Mouse (Mus musculus) kidney, embryonic 16.5 days (tissue): ENCODE measurements around the gene Rpap2. TPM values are rescaled to one million over a fixed set of nuclear protein-coding genes. Genes with fewer than 3 reads are reported as not detected.

Experiments
- ATAC-seq: fragments of 200-750 bp; cut with Nextera tagmentation; 2 replicates; pipeline ENCODE4 v1.8.0; 2017; ENCODE audit warnings: moderate TSS enrichment; ENCODE audit not compliant: low FRiP score, low TSS enrichment
- H3K27ac ChIP-seq: fragments of 300-500 bp; sonication (generic); 2 replicates; pipeline ENCODE4 v1.5.1; 2014; ENCODE audit warnings: low read length
- H3K27me3 ChIP-seq: fragments of 300-500 bp; sonication (generic); 2 replicates; pipeline ENCODE4 v1.6.1; 2014; ENCODE audit warnings: low read length, control low read depth, mixed read lengths; ENCODE audit not compliant: insufficient read depth
- H3K36me3 ChIP-seq: fragments of 300-500 bp; sonication (generic); 2 replicates; pipeline ENCODE4 v1.6.1; 2014; ENCODE audit warnings: low read length, control low read depth, mixed read lengths; ENCODE audit not compliant: insufficient read depth
- H3K4me1 ChIP-seq: fragments of 300-500 bp; sonication (generic); 2 replicates; pipeline ENCODE4 v1.6.1; 2014; ENCODE audit warnings: low read length, control low read depth, mixed read lengths; ENCODE audit not compliant: insufficient read depth
- H3K4me2 ChIP-seq: fragments of 300-500 bp; sonication (generic); replicated peaks from 2 replicates; pipeline ENCODE4 v1.6.1; 2014; ENCODE audit warnings: low read depth, low read length
- H3K4me3 ChIP-seq: fragments of 300-500 bp; sonication (generic); 2 replicates; pipeline ENCODE4 v1.5.1; 2014; ENCODE audit warnings: mild to moderate bottlenecking, low read length
- H3K9ac ChIP-seq: fragments of 300-500 bp; sonication (generic); replicated peaks from 2 replicates; pipeline ENCODE4 v1.6.1; 2014; ENCODE audit warnings: low read length
- H3K9me3 ChIP-seq: fragments of 300-500 bp; sonication (generic); 2 replicates; pipeline ENCODE4 v1.6.1; 2016; ENCODE audit warnings: low read length, control low read depth
- WGBS: fragments of 180-500 bp; shearing (Covaris S2); extraction: QIAGEN DNeasy Blood & Tissue Kit; methylation state at CpG from one replicate; pipeline ENCODE4 v1.1.7; 2014; 5-methylcytosine and 5-hydroxymethylcytosine counted together
- polyA plus RNA-seq: library from polyadenylated mRNA; unstranded; fragments of >200 nt; fragmentation: Nextera tagmentation; extraction: Ambion mirVana; gene quantifications from 2 replicates; pipeline ENCODE4 v1.2.1, GENCODE M21; 2015

The Rpap2 gene
- polyA plus RNA-seq, 1 experiment from 2014 or later, result 18.6 TPM

GRCm38 (mm10) chr5:107633651-107634050 is 36.5 kb downstream of the Rpap2 start:
- Histone ChIP-seq H3K4me1 (no peaks in the 10 kb centered on the region), H3K4me3 (no peak overlapping the region), H3K9me3 (no peaks in the 10 kb centered on the region), H3K4me2 (no peak overlapping the region), H3K27me3 (no peaks in the 10 kb centered on the region), H3K9ac (no peak overlapping the region), H3K27ac (no peak overlapping the region), H3K36me3 (peaks cover 14% of the 10 kb centered on the region; the same call in 1 of the 2 replicates)
- WGBS, result 97% methylated on average over 4 of the region's 4 CpGs
- ATAC-seq, result no peak

- Histone ChIP-seq H3K4me3 (no peak overlapping the region), H3K9me3 (no peaks in the 10 kb centered on the region), H3K27ac (no peak overlapping the region), H3K27me3 (no peaks in the 10 kb centered on the region), H3K36me3 (0 out of 2 replicates have a peak, but pooled peaks cover 3% of the 10 kb centered on the region), H3K4me2 (no peak overlapping the region), H3K4me1 (no peaks in the 10 kb centered on the region), H3K9ac (no peak overlapping the region)
- no peak for ATAC-seq
- WGBS, result 69% methylated on average over 1 of the region's 1 CpGs
These were observed 39.9 kb downstream of the Rpap2 start for GRCm38 (mm10) chr5:107637106-107637505.

GRCm38 (mm10) chr5:107638366-107638765 is 41.2 kb downstream of the Rpap2 start:
- 59% methylated on average over 8 of the region's 8 CpGs for WGBS
- Histone ChIP-seq H3K27me3 (no peaks in the 10 kb centered on the region), H3K9me3 (no peaks in the 10 kb centered on the region), H3K36me3 (0 out of 2 replicates have a peak, but pooled peaks cover 3% of the 10 kb centered on the region), H3K4me1 (no peaks in the 10 kb centered on the region), H3K4me3 (no peak overlapping the region), H3K4me2 (no peak overlapping the region), H3K27ac (no peak overlapping the region), H3K9ac (no peak overlapping the region)
- no peak for ATAC-seq

- WGBS, result 93% methylated on average over 2 of the region's 2 CpGs
- H3K9ac ChIP-seq, result no peak overlapping the region
- no peak for ATAC-seq
- no peaks in the 10 kb centered on the region for H3K9me3 ChIP-seq
- no peak overlapping the region for H3K27ac ChIP-seq
- no peaks in the 10 kb centered on the region for H3K27me3 ChIP-seq
- H3K4me3 ChIP-seq, result no peak overlapping the region
- no peaks in the 10 kb centered on the region for H3K36me3 ChIP-seq
- no peak overlapping the region for H3K4me2 ChIP-seq
- no peaks in the 10 kb centered on the region for H3K4me1 ChIP-seq
These were observed 47.4 kb downstream of the Rpap2 start for GRCm38 (mm10) chr5:107644595-107644994.

- 88% methylated on average over 2 of the region's 2 CpGs for WGBS
- no peaks in the 10 kb centered on the region for H3K27me3 ChIP-seq
- 0 out of 2 replicates have a peak, but pooled peaks cover under 1% of the 10 kb centered on the region for H3K36me3 ChIP-seq
- no peak overlapping the region for H3K4me2 ChIP-seq
- no peaks in the 10 kb centered on the region for H3K9me3 ChIP-seq
- no peak for ATAC-seq
- H3K9ac ChIP-seq, result no peak overlapping the region
- H3K4me3 ChIP-seq, result no peak overlapping the region
- no peaks in the 10 kb centered on the region for H3K4me1 ChIP-seq
- no peak overlapping the region for H3K27ac ChIP-seq
These were observed 48.8 kb downstream of the Rpap2 start for GRCm38 (mm10) chr5:107645935-107646334.

- 0 out of 2 replicates have a peak, but pooled peaks cover 3% of the 10 kb centered on the region for H3K36me3 ChIP-seq
- no peak overlapping the region for H3K9ac ChIP-seq
- H3K4me1 ChIP-seq, result no peaks in the 10 kb centered on the region
- ATAC-seq, result 0 out of 2 replicates have a peak, but pooled peaks have one; percentile 63
- 41% methylated on average over 4 of the region's 4 CpGs for WGBS
- no peak overlapping the region for H3K4me2 ChIP-seq
- no peaks in the 10 kb centered on the region for H3K27me3 ChIP-seq
- no peaks in the 10 kb centered on the region for H3K9me3 ChIP-seq
- no peak overlapping the region for H3K4me3 ChIP-seq
- H3K27ac ChIP-seq, result no peak overlapping the region
These were observed 50.4 kb downstream of the Rpap2 start for GRCm38 (mm10) chr5:107647580-107647979.

- ATAC-seq, result no peak
- H3K27me3 ChIP-seq, result no peaks in the 10 kb centered on the region
- H3K9ac ChIP-seq, result no peak overlapping the region
- H3K27ac ChIP-seq, result no peak overlapping the region
- H3K36me3 ChIP-seq, result 0 out of 2 replicates have a peak, but pooled peaks cover 3% of the 10 kb centered on the region
- no peaks in the 10 kb centered on the region for H3K9me3 ChIP-seq
- no peaks in the 10 kb centered on the region for H3K4me1 ChIP-seq
- H3K4me2 ChIP-seq, result no peak overlapping the region
- no peak overlapping the region for H3K4me3 ChIP-seq
- 72% methylated on average over 5 of the region's 5 CpGs for WGBS
These were observed 51.5 kb downstream of the Rpap2 start for GRCm38 (mm10) chr5:107648552-107649125.

- Histone ChIP-seq H3K4me2 (no peak overlapping the region), H3K4me3 (no peak overlapping the region), H3K36me3 (0 out of 2 replicates have a peak, but pooled peaks cover 3% of the 10 kb centered on the region), H3K27me3 (no peaks in the 10 kb centered on the region), H3K9me3 (no peaks in the 10 kb centered on the region), H3K27ac (no peak overlapping the region), H3K4me1 (no peaks in the 10 kb centered on the region), H3K9ac (no peak overlapping the region)
- ATAC-seq, result no peak
- 90% methylated on average over 2 of the region's 2 CpGs for WGBS
These were observed 52.5 kb downstream of the Rpap2 start for GRCm38 (mm10) chr5:107649680-107650079.

- Histone ChIP-seq H3K27ac (no peak overlapping the region), H3K4me2 (no peak overlapping the region), H3K4me1 (no peaks in the 10 kb centered on the region), H3K27me3 (no peaks in the 10 kb centered on the region), H3K36me3 (0 out of 2 replicates have a peak, but pooled peaks cover 3% of the 10 kb centered on the region), H3K9ac (no peak overlapping the region), H3K9me3 (no peaks in the 10 kb centered on the region), H3K4me3 (no peak overlapping the region)
- 88% methylated on average over 1 of the region's 1 CpGs for WGBS
- no peak for ATAC-seq
These were observed 53.3 kb downstream of the Rpap2 start for GRCm38 (mm10) chr5:107650427-107650826.

- no peaks in the 10 kb centered on the region for H3K9me3 ChIP-seq
- H3K27ac ChIP-seq, result no peak overlapping the region
- H3K4me1 ChIP-seq, result no peaks in the 10 kb centered on the region
- no peak overlapping the region for H3K4me3 ChIP-seq
- H3K9ac ChIP-seq, result no peak overlapping the region
- WGBS, result 86% methylated on average over 4 of the region's 4 CpGs
- H3K4me2 ChIP-seq, result no peak overlapping the region
- 0 out of 2 replicates have a peak, but pooled peaks cover 3% of the 10 kb centered on the region for H3K36me3 ChIP-seq
- H3K27me3 ChIP-seq, result no peaks in the 10 kb centered on the region
- ATAC-seq, result no peak
These were observed 55.0 kb downstream of the Rpap2 start for GRCm38 (mm10) chr5:107652055-107652660.
